Mouse (Mus musculus) lung, adult 2 months (tissue): ENCODE measurements at regions not wholly inside any gene's neighbourhood (a gene's known extent, or its start where the extent isn't known, plus 50 kb on each side); places are given as distances from the start of the nearest gene placed in this dataset.

ENCODE experiments used
- CTCF ChIP-seq: fragments of 200-500 bp; IDR thresholded peaks from 2 replicates; pipeline ENCODE4 v1.5.1; 2011; ENCODE audit warnings: mild to moderate bottlenecking, low read length, control low read depth; ENCODE audit not compliant: insufficient read depth
- POLR2A ChIP-seq: fragments of 200-500 bp; IDR thresholded peaks from 2 replicates; pipeline ENCODE4 v1.6.1; 2011; ENCODE audit warnings: low read depth, mild to moderate bottlenecking, control low read depth, low read length, borderline replicate concordance; ENCODE audit errors: extremely low read depth

- TF ChIP-seq CTCF = no peak
- no peak for TF ChIP-seq POLR2A
Measured at GRCm38 (mm10) chr7:96017112-96017884, 153.7 kb upstream of the Tenm4 start.
